Mouse (Mus musculus): Measurements from ENCODE around the gene Mgarp. TPM values are rescaled to one million over a fixed set of nuclear protein-coding genes. Genes with fewer than 3 reads are reported as not detected.

The Mgarp gene
- polyA plus RNA-seq, 1 experiment from 2014 or later: 9.6 TPM

GRCm38 (mm10) chr3:51388904-51389303 lies 7.6 kb downstream of the Mgarp start:
- Histone ChIP-seq H3K4me3 (ENCODE audit: low read length) (no peak overlapping the region), H3K27me3 (replicated peaks; ENCODE audit: control insufficient read depth, insufficient read depth, low read length) (no peaks in the 10 kb centered on the region), H3K9ac (ENCODE audit: low read depth, low read length) (0 out of 2 replicates have a peak overlapping the region, but pooled peaks have one; percentile 0), H3K4me2 (ENCODE audit: low read depth, low read length) (peak overlapping the region; percentile 13), H3K4me1 (ENCODE audit: control insufficient read depth, insufficient read depth, low read length) (no peaks in the 10 kb centered on the region; the same call in 1 of the 2 replicates), H3K36me3 (ENCODE audit: control insufficient read depth, insufficient read depth, low read length) (no peaks in the 10 kb centered on the region), H3K9me3 (ENCODE audit: control insufficient read depth, low read length) (no peaks in the 10 kb centered on the region), H3K27ac (ENCODE audit: low read length) (no peak overlapping the region)
- 4% methylated on average over 13 of the region's 13 CpGs for WGBS
- peak; percentile 72; the same call in 1 of the 2 replicates for ATAC-seq

- no peak overlapping the region for H3K9ac ChIP-seq (ENCODE audit: low read depth, low read length)
- no peaks in the 10 kb centered on the region for H3K27me3 ChIP-seq (replicated peaks; ENCODE audit: control insufficient read depth, insufficient read depth, low read length)
- 63% methylated on average over 8 of the region's 8 CpGs for WGBS
- no peaks in the 10 kb centered on the region for H3K36me3 ChIP-seq (ENCODE audit: control insufficient read depth, insufficient read depth, low read length)
- H3K9me3 ChIP-seq (ENCODE audit: control insufficient read depth, low read length): no peaks in the 10 kb centered on the region
- no peak for ATAC-seq
- no peak overlapping the region for H3K27ac ChIP-seq (ENCODE audit: low read length)
- H3K4me3 ChIP-seq (ENCODE audit: low read length): no peak overlapping the region
- no peaks in the 10 kb centered on the region; the same call in 1 of the 2 replicates for H3K4me1 ChIP-seq (ENCODE audit: control insufficient read depth, insufficient read depth, low read length)
- H3K4me2 ChIP-seq (ENCODE audit: low read depth, low read length): no peak overlapping the region
Measured at GRCm38 (mm10) chr3:51387868-51388381, 8.6 kb downstream of the Mgarp start.

- no peak overlapping the region for H3K4me2 ChIP-seq (ENCODE audit: low read depth, low read length)
- no peak overlapping the region for H3K4me3 ChIP-seq (ENCODE audit: low read length)
- H3K27me3 ChIP-seq (replicated peaks; ENCODE audit: control insufficient read depth, insufficient read depth, low read length): no peaks in the 10 kb centered on the region
- no peak overlapping the region for H3K27ac ChIP-seq (ENCODE audit: low read length)
- H3K9me3 ChIP-seq (ENCODE audit: control insufficient read depth, low read length): no peaks in the 10 kb centered on the region
- 73% methylated on average over 3 of the region's 3 CpGs for WGBS
- H3K36me3 ChIP-seq (ENCODE audit: control insufficient read depth, insufficient read depth, low read length): no peaks in the 10 kb centered on the region
- H3K9ac ChIP-seq (ENCODE audit: low read depth, low read length): no peak overlapping the region
- no peaks in the 10 kb centered on the region; the same call in 1 of the 2 replicates for H3K4me1 ChIP-seq (ENCODE audit: control insufficient read depth, insufficient read depth, low read length)
- no peak for ATAC-seq
Measured at GRCm38 (mm10) chr3:51387134-51387451, 9.4 kb downstream of the Mgarp start.

GRCm38 (mm10) chr3:51386441-51387133 lies 10.0 kb downstream of the Mgarp start:
- Histone ChIP-seq H3K4me3 (ENCODE audit: low read length) (no peak overlapping the region), H3K36me3 (ENCODE audit: control insufficient read depth, insufficient read depth, low read length) (no peaks in the 10 kb centered on the region), H3K27ac (ENCODE audit: low read length) (no peak overlapping the region), H3K9ac (ENCODE audit: low read depth, low read length) (no peak overlapping the region), H3K27me3 (replicated peaks; ENCODE audit: control insufficient read depth, insufficient read depth, low read length) (no peaks in the 10 kb centered on the region), H3K9me3 (ENCODE audit: control insufficient read depth, low read length) (no peaks in the 10 kb centered on the region), H3K4me2 (ENCODE audit: low read depth, low read length) (no peak overlapping the region), H3K4me1 (ENCODE audit: control insufficient read depth, insufficient read depth, low read length) (no peaks in the 10 kb centered on the region; the same call in 1 of the 2 replicates)
- WGBS: 52% methylated on average over 12 of the region's 12 CpGs
- no peak for ATAC-seq

- Histone ChIP-seq H3K36me3 (ENCODE audit: control insufficient read depth, insufficient read depth, low read length) (no peaks in the 10 kb centered on the region), H3K9ac (ENCODE audit: low read depth, low read length) (no peak overlapping the region), H3K4me2 (ENCODE audit: low read depth, low read length) (no peak overlapping the region), H3K27me3 (replicated peaks; ENCODE audit: control insufficient read depth, insufficient read depth, low read length) (no peaks in the 10 kb centered on the region), H3K27ac (ENCODE audit: low read length) (no peak overlapping the region), H3K4me3 (ENCODE audit: low read length) (no peak overlapping the region), H3K4me1 (ENCODE audit: control insufficient read depth, insufficient read depth, low read length) (peaks cover 2% of the 10 kb centered on the region; the same call in 1 of the 2 replicates), H3K9me3 (ENCODE audit: control insufficient read depth, low read length) (no peaks in the 10 kb centered on the region)
- ATAC-seq: no peak
- WGBS: 80% methylated on average over 12 of the region's 12 CpGs
Measured at GRCm38 (mm10) chr3:51383409-51383808, 13.1 kb downstream of the Mgarp start.

- Histone ChIP-seq H3K9me3 (ENCODE audit: control insufficient read depth, low read length) (no peaks in the 10 kb centered on the region), H3K9ac (ENCODE audit: low read depth, low read length) (no peak overlapping the region), H3K4me2 (ENCODE audit: low read depth, low read length) (no peak overlapping the region), H3K27me3 (replicated peaks; ENCODE audit: control insufficient read depth, insufficient read depth, low read length) (no peaks in the 10 kb centered on the region), H3K36me3 (ENCODE audit: control insufficient read depth, insufficient read depth, low read length) (no peaks in the 10 kb centered on the region), H3K4me3 (ENCODE audit: low read length) (no peak overlapping the region), H3K27ac (ENCODE audit: low read length) (no peak overlapping the region), H3K4me1 (ENCODE audit: control insufficient read depth, insufficient read depth, low read length) (peaks cover 4% of the 10 kb centered on the region; the same call in 1 of the 2 replicates)
- no peak for ATAC-seq
- WGBS: 76% methylated on average over 2 of the region's 5 CpGs
Measured at GRCm38 (mm10) chr3:51380660-51381014, 15.9 kb downstream of the Mgarp start.

GRCm38 (mm10) chr3:51379786-51380659 lies 16.5 kb downstream of the Mgarp start:
- no peak overlapping the region for H3K4me3 ChIP-seq (ENCODE audit: low read length)
- 81% methylated on average over 5 of the region's 5 CpGs for WGBS
- H3K4me2 ChIP-seq (ENCODE audit: low read depth, low read length): no peak overlapping the region
- no peak overlapping the region for H3K9ac ChIP-seq (ENCODE audit: low read depth, low read length)
- peak; percentile 9; the same call in 1 of the 2 replicates for ATAC-seq
- H3K36me3 ChIP-seq (ENCODE audit: control insufficient read depth, insufficient read depth, low read length): no peaks in the 10 kb centered on the region
- no peak overlapping the region for H3K27ac ChIP-seq (ENCODE audit: low read length)
- H3K4me1 ChIP-seq (ENCODE audit: control insufficient read depth, insufficient read depth, low read length): peaks cover 4% of the 10 kb centered on the region; the same call in 1 of the 2 replicates
- H3K27me3 ChIP-seq (replicated peaks; ENCODE audit: control insufficient read depth, insufficient read depth, low read length): no peaks in the 10 kb centered on the region
- no peaks in the 10 kb centered on the region for H3K9me3 ChIP-seq (ENCODE audit: control insufficient read depth, low read length)

- Histone ChIP-seq H3K36me3 (ENCODE audit: control insufficient read depth, insufficient read depth, low read length) (no peaks in the 10 kb centered on the region), H3K27ac (ENCODE audit: low read length) (no peak overlapping the region), H3K9ac (ENCODE audit: low read depth, low read length) (peak overlapping the region; percentile 44; the same call in 1 of the 2 replicates), H3K27me3 (replicated peaks; ENCODE audit: control insufficient read depth, insufficient read depth, low read length) (no peaks in the 10 kb centered on the region), H3K4me3 (ENCODE audit: low read length) (peak overlapping the region; percentile 43), H3K9me3 (ENCODE audit: control insufficient read depth, low read length) (no peaks in the 10 kb centered on the region), H3K4me2 (ENCODE audit: low read depth, low read length) (peak overlapping the region; percentile 57), H3K4me1 (ENCODE audit: control insufficient read depth, insufficient read depth, low read length) (peaks cover 4% of the 10 kb centered on the region; the same call in 1 of the 2 replicates)
- WGBS: 81% methylated on average over 3 of the region's 3 CpGs
- no peak for ATAC-seq
Measured at GRCm38 (mm10) chr3:51378665-51378946, 17.9 kb downstream of the Mgarp start.

- ATAC-seq: peak; percentile 57
- Histone ChIP-seq H3K4me3 (ENCODE audit: low read length) (peak overlapping the region; percentile 43), H3K9me3 (ENCODE audit: control insufficient read depth, low read length) (no peaks in the 10 kb centered on the region), H3K36me3 (ENCODE audit: control insufficient read depth, insufficient read depth, low read length) (no peaks in the 10 kb centered on the region), H3K27me3 (replicated peaks; ENCODE audit: control insufficient read depth, insufficient read depth, low read length) (no peaks in the 10 kb centered on the region), H3K4me1 (ENCODE audit: control insufficient read depth, insufficient read depth, low read length) (peaks cover 4% of the 10 kb centered on the region; the same call in 1 of the 2 replicates), H3K27ac (ENCODE audit: low read length) (no peak overlapping the region), H3K4me2 (ENCODE audit: low read depth, low read length) (peak overlapping the region; percentile 57), H3K9ac (ENCODE audit: low read depth, low read length) (peak overlapping the region; percentile 44; the same call in 1 of the 2 replicates)
- WGBS: 32% methylated on average over 31 of the region's 31 CpGs
Measured at GRCm38 (mm10) chr3:51377878-51378664, 18.5 kb downstream of the Mgarp start.

Measured in intestine, embryonic 16.5 days (tissue).